Mouse (Mus musculus) C2C12 (cell line): Measurements from ENCODE around the gene Gm30302. TPM values are rescaled to one million over a fixed set of nuclear protein-coding genes. Genes with fewer than 3 reads are reported as not detected.

Experiments used
- H3K27me3 ChIP-seq: one replicate; pipeline ENCODE4 v1.6.1; 2011; ENCODE audit not compliant: control insufficient read depth, insufficient read depth, insufficient read length
- H3K36me3 ChIP-seq: one replicate; pipeline ENCODE4 v1.6.1; 2011; ENCODE audit not compliant: control insufficient read depth, insufficient read depth
- H3K4me3 ChIP-seq: one replicate; pipeline ENCODE4 v1.5.1; 2011; ENCODE audit warnings: mild to moderate bottlenecking, control low read depth; ENCODE audit not compliant: poor library complexity, insufficient read depth, severe bottlenecking
- H3K79me2 ChIP-seq: one replicate; pipeline ENCODE4 v1.6.1; 2011; ENCODE audit not compliant: control insufficient read depth, insufficient read depth
- H3K79me3 ChIP-seq: one replicate; pipeline ENCODE4 v1.6.1; 2011; ENCODE audit warnings: low read depth, control low read depth
- H3ac ChIP-seq: one replicate; pipeline ENCODE3; 2011; ENCODE audit warnings: low read depth; ENCODE audit not compliant: control insufficient read depth, insufficient read length
- CEBPB ChIP-seq: IDR thresholded peaks from one replicate; pipeline ENCODE4 v1.6.1; 2011; ENCODE audit warnings: low read depth, mild to moderate bottlenecking, control low read depth, moderate library complexity
- CTCF ChIP-seq: IDR thresholded peaks from one replicate; pipeline ENCODE4 v1.5.1; 2011; ENCODE audit not compliant: control insufficient read depth, insufficient read depth, insufficient read length
- FOSL1 ChIP-seq: IDR thresholded peaks from one replicate; pipeline ENCODE4 v1.8.0; 2011; ENCODE audit warnings: mild to moderate bottlenecking, low read length; ENCODE audit not compliant: poor library complexity, insufficient read depth, severe bottlenecking
- MAX ChIP-seq: IDR thresholded peaks from one replicate; pipeline ENCODE4 v1.6.1; 2011; ENCODE audit warnings: mild to moderate bottlenecking, control low read depth
- MYOD1 ChIP-seq: IDR thresholded peaks from one replicate; pipeline ENCODE4 v1.6.1; 2011; ENCODE audit warnings: low read depth; ENCODE audit not compliant: control insufficient read depth, insufficient read length
- MYOG ChIP-seq: IDR thresholded peaks from one replicate; pipeline ENCODE4 v1.6.1; 2011; ENCODE audit not compliant: control insufficient read depth, insufficient read length; ENCODE audit errors: extremely low read depth
- USF1 ChIP-seq: IDR thresholded peaks from one replicate; pipeline ENCODE4 v1.6.1; 2011; ENCODE audit warnings: low read depth, mild to moderate bottlenecking, control low read depth, moderate library complexity
- long read RNA-seq, 2 experiments: library from polyadenylated mRNA; unstranded; transcript quantifications; one replicate each; pipeline ENCODE4 v2.0.0; 2019 to 2020
- polyA plus RNA-seq: library from polyadenylated mRNA; unstranded; fragments of >200 nt; fragmentation: generic; extraction: Trizol; gene quantifications from one replicate; pipeline ENCODE4 v1.2.1, GENCODE M21; 2012; ENCODE audit warnings: missing spikeins

The Gm30302 gene
- polyA plus RNA-seq = not detected
- long read RNA-seq, experiment 1 = 0 reads
- long read RNA-seq, experiment 2 = 0 reads

GRCm38 (mm10) chr13:49798901-49799300 is at the start of gene Gm30302:
Gene Gm30302, minus strand, starts transcription at chr13:49799001.
- Histone ChIP-seq H3K27me3 (peaks cover 3% of the 10 kb centered on the region), H3K79me3 (no peaks in the 10 kb centered on the region), H3K36me3 (no peaks in the 10 kb centered on the region), H3K79me2 (no peaks in the 10 kb centered on the region), H3ac (no peak within 1 kb of the TSS), H3K4me3 (no peak within 1 kb of the TSS)
- no peak for TF ChIP-seq MYOG
- no peak for TF ChIP-seq CTCF
- TF ChIP-seq CEBPB = no peak
- no peak for TF ChIP-seq MYOD1
- no peak for TF ChIP-seq USF1
- no peak for TF ChIP-seq MAX
- TF ChIP-seq FOSL1 = no peak

- Histone ChIP-seq H3K27me3 (peaks cover 3% of the 10 kb centered on the region), H3K36me3 (no peaks in the 10 kb centered on the region), H3K79me3 (no peaks in the 10 kb centered on the region), H3K4me3 (no peak overlapping the region), H3K79me2 (no peaks in the 10 kb centered on the region), H3ac (no peak overlapping the region)
- TF ChIP-seq MYOD1 (no peak), MAX (no peak), MYOG (no peak), FOSL1 (no peak), CEBPB (no peak), USF1 (no peak), CTCF (no peak)
Measured at GRCm38 (mm10) chr13:49846751-49847150, 48.0 kb upstream of the Gm30302 start.

- peaks cover 3% of the 10 kb centered on the region for H3K27me3 ChIP-seq
- H3K4me3 ChIP-seq = no peak overlapping the region
- no peak for TF ChIP-seq FOSL1
- TF ChIP-seq CEBPB = no peak
- no peak for TF ChIP-seq MYOG
- no peak for TF ChIP-seq CTCF
- no peak for TF ChIP-seq MYOD1
- TF ChIP-seq MAX = no peak
- TF ChIP-seq USF1 = no peak
- no peaks in the 10 kb centered on the region for H3K36me3 ChIP-seq
- no peaks in the 10 kb centered on the region for H3K79me2 ChIP-seq
- no peaks in the 10 kb centered on the region for H3K79me3 ChIP-seq
- H3ac ChIP-seq = no peak overlapping the region
Measured at GRCm38 (mm10) chr13:49846141-49846540, 47.3 kb upstream of the Gm30302 start.

GRCm38 (mm10) chr13:49845663-49846062 is 46.9 kb upstream of the Gm30302 start:
- TF ChIP-seq CTCF = no peak
- no peak for TF ChIP-seq USF1
- TF ChIP-seq FOSL1 = no peak
- no peak for TF ChIP-seq MYOD1
- no peak for TF ChIP-seq MYOG
- no peak for TF ChIP-seq CEBPB
- no peak for TF ChIP-seq MAX
- H3K4me3 ChIP-seq = no peak overlapping the region
- H3ac ChIP-seq = no peak overlapping the region
- H3K27me3 ChIP-seq = peaks cover 3% of the 10 kb centered on the region
- H3K79me2 ChIP-seq = no peaks in the 10 kb centered on the region
- H3K79me3 ChIP-seq = no peaks in the 10 kb centered on the region
- H3K36me3 ChIP-seq = no peaks in the 10 kb centered on the region

- Histone ChIP-seq H3K36me3 (no peaks in the 10 kb centered on the region), H3K79me3 (no peaks in the 10 kb centered on the region), H3K4me3 (no peak overlapping the region), H3K27me3 (peaks cover 3% of the 10 kb centered on the region), H3ac (no peak overlapping the region), H3K79me2 (no peaks in the 10 kb centered on the region)
- TF ChIP-seq MYOD1 (no peak), MAX (no peak), CTCF (no peak)
Measured at GRCm38 (mm10) chr13:49844071-49844470, 45.3 kb upstream of the Gm30302 start.

GRCm38 (mm10) chr13:49841186-49841585 is 42.4 kb upstream of the Gm30302 start:
- Histone ChIP-seq H3ac (no peak overlapping the region), H3K79me3 (no peaks in the 10 kb centered on the region), H3K4me3 (no peak overlapping the region), H3K36me3 (no peaks in the 10 kb centered on the region), H3K27me3 (peaks cover 3% of the 10 kb centered on the region), H3K79me2 (no peaks in the 10 kb centered on the region)
- no peak for TF ChIP-seq MYOD1
- no peak for TF ChIP-seq MYOG
- no peak for TF ChIP-seq CEBPB
- no peak for TF ChIP-seq FOSL1
- no peak for TF ChIP-seq CTCF
- TF ChIP-seq USF1 = no peak
- TF ChIP-seq MAX = no peak
